1 mouse cellular context compared by ENCODE assay signal in the genomic region with DNA sequence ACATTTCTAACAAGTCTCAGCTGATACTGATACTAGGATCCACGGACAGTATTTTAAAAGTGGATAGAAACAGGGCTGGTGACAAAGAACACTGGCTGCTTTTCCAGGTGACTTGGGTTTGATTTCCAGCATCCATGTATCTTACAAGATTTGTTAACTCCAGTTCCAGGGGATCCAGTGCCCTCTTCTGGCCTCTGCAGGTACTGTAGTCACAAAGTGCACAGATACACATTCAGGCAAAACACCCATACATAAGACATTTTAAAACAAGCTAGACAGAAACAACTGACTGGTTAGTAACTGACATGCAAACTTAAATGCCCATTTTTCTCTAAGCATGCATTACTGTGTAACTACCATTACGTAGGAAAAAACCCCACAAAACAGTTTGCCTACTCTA.
A peak's percentile ranks its signal among the peaks of the same experiment; 100 is the strongest.
TF ChIP-seq lines count a peak whose summit lies in the region.

No protein-coding gene starts in this region.

TF ChIP-seq in CH12.LX, 34 proteins besides CTCF, POLR2A, EP300 and RAD21:
- no peak for TF ChIP-seq MXI1 (IDR thresholded peaks at IDR 0.05; ENCODE audit: low read depth, low read length)
- peak; percentile 21; the same call in 1 of the 2 replicates for TF ChIP-seq SMC3 (IDR thresholded peaks at IDR 0.05; ENCODE audit: low read depth, low read length)
- TF ChIP-seq NELFE (IDR thresholded peaks at IDR 0.05; ENCODE audit: low read depth, low read length), result no peak
- no peak for TF ChIP-seq ZMIZ1 (IDR thresholded peaks at IDR 0.05; ENCODE audit: low read depth, low read length)
- TF ChIP-seq MAZ (IDR thresholded peaks at IDR 0.05; ENCODE audit: low read depth, low read length), result no peak
